Mouse (Mus musculus): ENCODE results near the gene Gls2.
"Not testable (repeated sequence)": the region's sequence is repeated elsewhere in the genome, so short reads cannot be mapped to it uniquely, and the experiment has no call there.

Gls2 gene

DNA sequence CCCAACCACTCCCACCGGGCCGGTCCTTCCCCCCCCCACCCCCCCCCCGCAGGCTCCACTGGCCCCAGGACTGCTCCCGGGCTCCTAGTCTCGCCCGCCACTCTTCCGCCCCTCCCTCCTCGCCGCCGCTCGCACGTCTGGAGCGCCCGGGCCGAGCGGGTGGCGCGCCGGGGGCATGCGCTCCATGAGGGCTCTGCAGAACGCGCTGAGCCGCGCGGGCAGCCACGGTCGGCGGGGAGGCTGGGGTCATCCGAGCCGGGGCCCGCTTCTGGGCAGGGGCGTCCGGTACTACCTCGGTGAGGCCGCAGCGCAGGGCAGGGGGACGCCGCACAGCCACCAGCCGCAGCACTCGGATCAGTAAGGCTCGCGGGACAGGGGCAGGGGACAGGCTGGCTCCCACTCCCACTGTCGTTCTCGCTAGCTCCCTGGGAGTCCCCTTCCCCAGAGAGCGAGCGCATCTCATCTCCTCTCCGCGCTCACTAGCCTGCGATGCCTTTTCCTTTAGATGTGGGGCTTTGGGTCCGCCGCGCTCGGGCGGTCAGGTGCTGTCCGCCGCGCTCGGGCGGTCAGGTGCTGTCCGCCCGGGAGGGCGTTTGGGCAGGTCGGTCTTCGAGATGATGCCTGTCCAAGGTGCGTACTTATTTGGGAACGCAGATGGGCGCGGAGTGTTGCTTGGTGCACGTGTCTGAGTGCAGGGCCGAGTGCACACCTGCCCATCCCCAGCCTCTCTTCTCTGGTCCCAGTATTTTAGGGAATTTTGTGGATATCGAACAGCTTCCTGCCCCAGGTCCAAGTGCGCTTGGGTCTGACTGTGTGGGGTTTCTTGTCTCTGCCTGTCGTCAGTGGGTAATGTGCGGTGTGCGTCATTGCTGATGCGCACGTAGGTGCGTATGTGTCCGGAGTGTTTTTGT is 549 bp downstream of the Gls2 start:
- no peak for DNase-seq (ENCODE audit: low read depth)

- no peak for DNase-seq (ENCODE audit: low read depth)
Observed at GRCm38 (mm10) chr10:128201856-128202255, 7.6 kb downstream of the Gls2 start.

DNA sequence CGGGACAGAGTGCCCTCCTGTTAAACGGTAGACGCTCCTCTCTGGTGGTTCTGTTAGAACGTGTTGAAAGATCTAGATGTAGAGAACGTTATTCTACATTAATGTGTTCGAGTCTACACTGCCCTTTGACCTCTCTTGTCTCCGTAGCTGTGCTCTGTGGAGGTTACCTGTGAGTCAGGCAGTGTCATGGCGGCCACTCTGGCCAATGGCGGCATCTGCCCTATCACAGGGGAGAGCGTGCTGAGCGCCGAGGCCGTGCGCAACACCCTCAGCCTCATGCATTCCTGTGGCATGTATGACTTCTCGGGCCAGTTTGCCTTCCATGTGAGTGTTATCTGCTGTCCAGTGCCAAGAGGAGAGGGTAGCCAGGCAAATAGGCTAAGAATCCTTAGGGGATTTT is 10.7 kb downstream of the Gls2 start:
- no peak for DNase-seq (ENCODE audit: low read depth)

- no peak for DNase-seq (ENCODE audit: low read depth)
Observed at GRCm38 (mm10) chr10:128208326-128208725, 14.1 kb downstream of the Gls2 start.

- no peak for DNase-seq (ENCODE audit: low read depth)
Observed at GRCm38 (mm10) chr10:128209311-128210009, 15.2 kb downstream of the Gls2 start.

DNA sequence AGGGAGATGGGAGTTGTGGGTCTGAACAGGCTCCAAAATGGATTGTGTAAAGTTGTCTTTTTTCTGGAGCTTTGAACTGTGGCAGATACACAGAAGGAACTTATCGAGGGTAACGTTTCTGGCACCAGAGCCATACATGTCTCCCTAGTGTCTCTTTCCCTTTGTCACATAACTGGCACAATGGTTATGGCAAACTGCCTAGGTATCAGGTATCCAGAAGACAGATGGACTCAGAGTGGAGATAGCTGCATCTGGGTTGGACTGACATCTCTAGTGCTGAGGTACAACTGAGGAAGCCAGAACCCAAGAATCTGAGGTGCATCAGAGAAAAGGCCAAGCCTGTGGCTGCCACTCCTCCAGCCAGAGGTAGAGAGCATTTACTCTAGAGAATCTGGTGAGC is 15.9 kb downstream of the Gls2 start:
- DNase-seq (ENCODE audit: low read depth), result no peak

DNA sequence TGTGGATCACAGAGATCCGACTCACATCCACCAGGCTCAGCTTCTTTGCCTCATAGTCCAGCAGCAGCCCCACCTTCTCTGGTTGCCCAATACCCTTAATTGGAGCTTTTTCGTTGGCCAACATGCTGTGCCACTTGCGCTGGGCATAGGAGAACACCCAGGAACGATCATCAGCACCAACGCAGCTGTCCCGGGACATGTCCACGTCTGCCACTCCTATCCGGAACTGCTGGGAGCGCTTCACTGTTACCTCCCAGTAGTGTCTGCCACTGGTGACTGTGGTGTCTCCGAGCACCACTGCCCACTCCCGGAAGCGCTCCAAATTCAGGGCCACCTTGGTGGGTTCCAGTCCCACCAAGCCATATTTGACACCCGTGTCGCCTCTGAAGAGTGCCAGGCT is 16.7 kb downstream of the Gls2 start:
- DNase-seq (ENCODE audit: low read depth), result no peak

GRCm38 (mm10) chr10:128211390-128212108 is 17.3 kb downstream of the Gls2 start, which contains the start of gene Spryd4:
Gene Spryd4 (minus strand): TSS chr10:128211807.
- DNase-seq (ENCODE audit: low read depth), result peak; percentile 76

DNA sequence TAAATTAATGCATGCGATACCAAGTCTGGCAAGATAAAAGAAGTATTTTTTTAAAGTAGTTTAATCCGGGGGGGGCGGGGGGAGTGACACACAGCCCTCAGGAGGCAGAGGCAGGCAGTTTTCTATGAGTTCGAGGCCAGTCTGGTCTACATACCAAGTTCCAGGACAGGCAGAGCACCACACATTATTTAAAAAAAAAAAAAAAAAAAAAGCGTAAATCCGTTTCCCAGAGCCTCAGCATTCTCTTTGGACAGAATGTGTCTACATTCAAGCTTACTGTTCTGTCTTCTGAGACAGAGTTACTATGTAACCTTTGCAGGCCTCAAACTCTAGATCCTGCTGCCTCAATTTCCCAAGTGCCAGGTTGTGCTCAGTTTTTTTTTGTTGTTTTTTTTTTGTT is 17.9 kb downstream of the Gls2 start:
- DNase-seq (ENCODE audit: low read depth), result no peak

DNA sequence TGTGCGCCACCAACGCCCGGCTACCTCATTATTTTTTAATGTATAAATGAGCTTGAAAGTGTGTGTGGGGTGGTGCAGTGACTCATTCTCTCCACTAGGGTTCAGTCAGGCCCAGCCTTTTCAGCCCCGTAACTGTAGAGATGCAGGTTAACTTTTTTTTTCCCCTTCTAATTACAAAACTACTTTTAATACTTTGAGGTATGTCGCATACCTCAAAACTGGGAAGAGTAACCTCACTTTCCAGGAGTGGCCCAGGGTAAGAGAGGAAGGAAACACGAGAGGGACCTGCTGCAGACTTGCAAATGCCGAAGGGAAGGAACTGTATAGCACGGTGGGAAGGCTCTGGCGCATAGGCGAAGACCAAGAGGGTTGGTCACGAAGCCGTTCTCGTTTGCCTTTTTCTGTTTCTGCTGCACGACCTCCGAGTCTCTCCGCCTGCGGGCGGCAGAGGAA is 18.6 kb downstream of the Gls2 start:
- no peak for DNase-seq (ENCODE audit: low read depth)

DNA sequence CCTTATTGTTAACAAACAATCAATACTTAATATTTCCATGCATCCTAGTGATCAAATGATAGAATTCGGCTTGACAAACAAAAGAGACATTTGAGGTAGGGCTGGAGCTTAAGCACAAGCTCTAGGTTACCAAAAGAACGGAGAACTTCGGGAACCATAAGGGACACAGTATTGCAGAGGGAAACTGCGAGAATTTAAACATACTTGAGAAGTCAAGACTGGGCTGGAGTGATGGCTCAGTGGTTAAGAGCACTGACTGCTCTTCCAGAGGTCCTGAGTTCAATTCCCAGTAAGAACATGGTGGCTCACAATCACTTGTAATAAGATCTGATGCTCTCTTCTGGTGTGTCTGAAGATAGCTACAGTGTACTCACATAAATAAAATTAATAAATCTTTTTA is 19.9 kb downstream of the Gls2 start:
- DNase-seq (ENCODE audit: low read depth), result not testable (repeated sequence)

DNA sequence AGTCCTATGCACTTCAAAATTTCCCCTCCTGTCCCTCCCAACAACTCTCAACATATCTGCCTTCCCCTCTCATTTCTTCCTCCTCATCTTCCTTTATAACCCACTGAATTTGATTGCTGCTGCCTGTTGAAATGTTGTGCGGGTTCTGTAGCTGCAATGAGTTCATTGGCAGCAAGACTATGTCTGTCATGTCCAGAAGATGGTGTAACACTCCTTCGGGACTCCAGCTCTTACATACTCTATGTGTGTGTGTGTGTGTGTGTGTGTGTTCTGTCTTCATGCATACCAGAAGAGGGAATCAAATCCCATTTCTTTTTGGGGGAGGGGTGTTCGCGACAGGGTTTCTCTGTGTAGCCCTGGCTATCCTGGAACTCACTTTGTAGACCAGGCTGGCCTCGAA is 20.7 kb downstream of the Gls2 start:
- no peak for DNase-seq (ENCODE audit: low read depth)

GRCm38 (mm10) chr10:128218387-128219117 is 24.3 kb downstream of the Gls2 start:
- DNase-seq (ENCODE audit: low read depth), result no peak

DNA sequence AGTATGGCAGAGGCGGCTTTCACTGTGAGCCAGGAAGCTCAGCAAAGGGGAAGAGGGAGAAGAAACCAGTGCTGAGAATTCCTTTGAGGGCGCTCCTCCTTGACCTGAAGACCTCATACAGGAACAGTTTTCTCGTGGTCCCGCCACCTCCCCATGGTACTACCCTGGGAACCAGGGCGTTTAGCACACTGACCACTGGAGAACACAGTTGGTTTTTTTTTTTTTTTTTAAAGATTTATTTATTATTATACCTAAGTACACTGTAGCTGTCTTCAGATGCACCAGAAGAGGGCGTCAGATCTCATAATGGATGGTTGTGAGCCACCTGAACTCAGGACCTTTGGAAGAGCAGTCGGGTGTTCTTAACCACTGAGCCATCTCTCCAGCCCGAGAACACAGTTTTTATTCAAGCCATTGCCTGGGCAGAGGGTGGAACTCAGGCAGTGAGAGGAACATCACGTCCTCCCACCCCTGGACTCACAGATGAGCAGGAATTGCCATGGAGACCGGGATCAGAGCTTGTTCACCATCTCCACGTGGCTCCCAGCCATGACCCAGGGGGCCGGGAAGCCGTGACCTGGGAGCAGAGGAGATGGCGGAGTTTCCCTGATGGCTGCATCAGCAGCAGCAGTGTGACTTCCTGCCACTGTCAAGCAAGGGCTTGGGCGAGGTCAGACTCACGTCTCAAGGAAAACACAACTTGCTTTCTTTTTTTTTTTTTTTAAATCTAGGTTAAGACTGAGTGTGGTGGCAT is 27.5 kb downstream of the Gls2 start:
- DNase-seq (ENCODE audit: low read depth), result no peak

DNA sequence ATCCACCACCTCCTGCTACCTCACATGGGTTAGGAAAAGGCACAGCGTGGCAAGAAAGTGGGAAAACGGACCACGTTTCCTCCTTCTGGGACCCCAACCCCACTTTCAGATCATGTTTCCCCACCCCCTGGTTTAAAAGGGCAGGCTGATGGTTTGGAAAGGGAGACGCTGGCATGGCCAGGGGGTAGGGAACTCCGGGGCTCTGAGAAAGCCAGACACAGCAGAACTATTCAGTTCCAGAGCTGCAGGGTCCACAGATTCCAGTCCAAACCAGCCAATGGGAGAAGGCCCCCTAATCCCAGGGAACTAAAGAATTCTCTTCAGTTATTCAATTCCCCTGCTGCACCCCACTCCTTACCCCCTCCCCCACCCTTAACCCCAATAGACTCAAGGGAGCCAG is 30.8 kb downstream of the Gls2 start:
- no peak for DNase-seq (ENCODE audit: low read depth)

GRCm38 (mm10) chr10:128225538-128225937 is 31.3 kb downstream of the Gls2 start, which contains the start of gene Mip:
Gene Mip (plus strand): TSS chr10:128225838.
- DNase-seq (ENCODE audit: low read depth), result no peak

GRCm38 (mm10) chr10:128227592-128227991 is 33.3 kb downstream of the Gls2 start:
- DNase-seq (ENCODE audit: low read depth), result no peak

GRCm38 (mm10) chr10:128228009-128228408 is 33.8 kb downstream of the Gls2 start:
- DNase-seq (ENCODE audit: low read depth), result no peak

DNA sequence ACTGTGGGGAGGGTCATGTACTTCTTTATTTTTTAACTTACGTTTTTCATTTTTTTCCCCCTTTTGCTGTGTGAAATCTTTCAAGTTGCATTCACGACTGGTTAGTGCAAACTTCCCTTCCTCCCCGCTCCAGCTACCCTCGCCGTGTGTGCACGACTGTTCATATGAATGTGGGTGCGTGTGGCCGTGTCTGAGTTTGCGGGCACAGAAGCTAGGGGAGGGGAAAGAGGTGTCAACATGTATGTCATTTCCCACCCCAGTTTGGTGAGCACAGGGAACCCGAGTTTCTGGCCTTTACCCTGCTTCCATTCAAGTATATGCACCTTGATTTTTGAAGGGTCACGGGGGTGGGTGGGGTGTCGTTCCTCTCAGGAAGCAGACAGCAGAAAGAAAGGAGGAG is 36.3 kb downstream of the Gls2 start:
- DNase-seq (ENCODE audit: low read depth), result no peak

GRCm38 (mm10) chr10:128231146-128231545 is 36.9 kb downstream of the Gls2 start:
- no peak for DNase-seq (ENCODE audit: low read depth)
